Mouse (Mus musculus) MN1 (cell line): Measurements from ENCODE around the gene Gabrd.

Experiments used
- DNase-seq: peaks from one replicate; pipeline ENCODE4 v3.0.0-alpha.2; 2016; ENCODE audit warnings: low spot score

Gene Gabrd

GRCm38 (mm10) chr4:155343415-155344298 is 54.3 kb downstream of the Gabrd start:
- DNase-seq, result no peak

- DNase-seq, result no peak
These were observed 61.4 kb downstream of the Gabrd start for GRCm38 (mm10) chr4:155336284-155337050.
